Mouse (Mus musculus): ENCODE results near the gene Ttll1. TPM values are rescaled to one million over a fixed set of nuclear protein-coding genes. Genes with fewer than 3 reads are reported as not detected.

Gene Ttll1
- polyA plus RNA-seq, 1 experiment from 2014 or later, result 15.1 TPM

- TF ChIP-seq CTCF (IDR thresholded peaks at IDR 0.05; ENCODE audit: low read depth), result no peak
- Histone ChIP-seq H3K9ac (no peak overlapping the region), H3K27me3 (ENCODE audit: insufficient read depth, low read length) (peaks cover 25% of the 10 kb centered on the region), H3K4me2 (no peak overlapping the region), H3K4me3 (ENCODE audit: low read depth, low read length) (no peak overlapping the region), H3K27ac (ENCODE audit: low read depth) (peak overlapping the region; percentile 80), H3K36me3 (ENCODE audit: insufficient read depth) (no peaks in the 10 kb centered on the region), H3K9me3 (ENCODE audit: low read depth, low read length) (no peaks in the 10 kb centered on the region), H3K4me1 (ENCODE audit: insufficient read depth) (peaks cover 3% of the 10 kb centered on the region)
- DNase-seq (peak; percentile 61), ATAC-seq (ENCODE audit: insufficient read depth) (peak; percentile 22; the same call in 1 of the 2 replicates)
- 56% methylated on average over 9 of the region's 9 CpGs for WGBS
Measured at GRCm38 (mm10) chr15:83530233-83530632, 19.5 kb upstream of the Ttll1 start.

- Histone ChIP-seq H3K4me2 (no peak overlapping the region), H3K27me3 (ENCODE audit: insufficient read depth, low read length) (peaks cover 25% of the 10 kb centered on the region), H3K9me3 (ENCODE audit: low read depth, low read length) (no peaks in the 10 kb centered on the region), H3K36me3 (ENCODE audit: insufficient read depth) (no peaks in the 10 kb centered on the region), H3K4me1 (ENCODE audit: insufficient read depth) (peaks cover 3% of the 10 kb centered on the region), H3K4me3 (ENCODE audit: low read depth, low read length) (no peak overlapping the region), H3K9ac (no peak overlapping the region), H3K27ac (ENCODE audit: low read depth) (peak overlapping the region; percentile 16; the same call in 1 of the 2 replicates)
- ATAC-seq (ENCODE audit: insufficient read depth), result no peak
- TF ChIP-seq CTCF (IDR thresholded peaks at IDR 0.05; ENCODE audit: low read depth), result no peak
- 64% methylated on average over 5 of the region's 5 CpGs for WGBS
- peak; percentile 46 for DNase-seq
Measured at GRCm38 (mm10) chr15:83529765-83530164, 19.1 kb upstream of the Ttll1 start.

GRCm38 (mm10) chr15:83528892-83529291 is 18.2 kb upstream of the Ttll1 start:
- Histone ChIP-seq H3K27me3 (ENCODE audit: insufficient read depth, low read length) (peaks cover 25% of the 10 kb centered on the region), H3K4me3 (ENCODE audit: low read depth, low read length) (no peak overlapping the region), H3K36me3 (ENCODE audit: insufficient read depth) (no peaks in the 10 kb centered on the region), H3K4me1 (ENCODE audit: insufficient read depth) (peaks cover 3% of the 10 kb centered on the region), H3K9me3 (ENCODE audit: low read depth, low read length) (no peaks in the 10 kb centered on the region), H3K27ac (ENCODE audit: low read depth) (no peak overlapping the region), H3K4me2 (no peak overlapping the region), H3K9ac (no peak overlapping the region)
- ATAC-seq (ENCODE audit: insufficient read depth) (no peak), DNase-seq (no peak)
- TF ChIP-seq CTCF (IDR thresholded peaks at IDR 0.05; ENCODE audit: low read depth), result no peak
- 47% methylated on average over 4 of the region's 4 CpGs for WGBS

GRCm38 (mm10) chr15:83527747-83528146 is 17.1 kb upstream of the Ttll1 start:
- peak overlapping the region; percentile 93 for H3K4me2 ChIP-seq
- H3K36me3 ChIP-seq (ENCODE audit: insufficient read depth), result no peaks in the 10 kb centered on the region
- 63% methylated on average over 2 of the region's 2 CpGs for WGBS
- no peak for TF ChIP-seq CTCF (IDR thresholded peaks at IDR 0.05; ENCODE audit: low read depth)
- peaks cover 25% of the 10 kb centered on the region for H3K27me3 ChIP-seq (ENCODE audit: insufficient read depth, low read length)
- H3K9ac ChIP-seq, result peak overlapping the region; percentile 54; the same call in 1 of the 2 replicates
- H3K9me3 ChIP-seq (ENCODE audit: low read depth, low read length), result no peaks in the 10 kb centered on the region
- H3K4me1 ChIP-seq (ENCODE audit: insufficient read depth), result peaks cover 3% of the 10 kb centered on the region
- DNase-seq (no peak), ATAC-seq (ENCODE audit: insufficient read depth) (no peak)
- H3K4me3 ChIP-seq (ENCODE audit: low read depth, low read length), result peak overlapping the region; percentile 59
- H3K27ac ChIP-seq (ENCODE audit: low read depth), result no peak overlapping the region

GRCm38 (mm10) chr15:83527092-83527437 is 16.4 kb upstream of the Ttll1 start:
- DNase-seq (no peak), ATAC-seq (ENCODE audit: insufficient read depth) (peak; percentile 39; the same call in 1 of the 2 replicates)
- WGBS, result 2% methylated on average over 26 of the region's 26 CpGs
- Histone ChIP-seq H3K27ac (ENCODE audit: low read depth) (no peak overlapping the region), H3K9me3 (ENCODE audit: low read depth, low read length) (no peaks in the 10 kb centered on the region), H3K4me1 (ENCODE audit: insufficient read depth) (peaks cover 3% of the 10 kb centered on the region), H3K4me2 (peak overlapping the region; percentile 93), H3K36me3 (ENCODE audit: insufficient read depth) (no peaks in the 10 kb centered on the region), H3K27me3 (ENCODE audit: insufficient read depth, low read length) (peaks cover 25% of the 10 kb centered on the region), H3K4me3 (ENCODE audit: low read depth, low read length) (peak overlapping the region; percentile 59), H3K9ac (peak overlapping the region; percentile 54)
- TF ChIP-seq CTCF (IDR thresholded peaks at IDR 0.05; ENCODE audit: low read depth), result no peak

- TF ChIP-seq CTCF (IDR thresholded peaks at IDR 0.05; ENCODE audit: low read depth), result no peak
- Histone ChIP-seq H3K36me3 (ENCODE audit: insufficient read depth) (no peaks in the 10 kb centered on the region), H3K4me2 (peak within 1 kb of the TSS; percentile 93), H3K9ac (peak within 1 kb of the TSS; percentile 54), H3K27me3 (ENCODE audit: insufficient read depth, low read length) (peaks cover 25% of the 10 kb centered on the region), H3K27ac (ENCODE audit: low read depth) (no peak within 1 kb of the TSS), H3K4me1 (ENCODE audit: insufficient read depth) (peaks cover 3% of the 10 kb centered on the region), H3K9me3 (ENCODE audit: low read depth, low read length) (no peaks in the 10 kb centered on the region), H3K4me3 (ENCODE audit: low read depth, low read length) (peak within 1 kb of the TSS; percentile 59)
- DNase-seq (peak; percentile 73), ATAC-seq (ENCODE audit: insufficient read depth) (peak; percentile 76)
- WGBS, result under 1% methylated on average over 45 of the region's 45 CpGs
Measured at GRCm38 (mm10) chr15:83526424-83527091, 15.9 kb upstream of the Ttll1 start, which contains the start of gene Bik. Gene Bik (plus strand): TSS chr15:83526862.

GRCm38 (mm10) chr15:83524333-83524729 is 13.6 kb upstream of the Ttll1 start:
- Histone ChIP-seq H3K4me2 (no peak overlapping the region), H3K9ac (no peak overlapping the region), H3K9me3 (ENCODE audit: low read depth, low read length) (no peaks in the 10 kb centered on the region), H3K4me1 (ENCODE audit: insufficient read depth) (no peaks in the 10 kb centered on the region; the same call in 1 of the 2 replicates), H3K36me3 (ENCODE audit: insufficient read depth) (no peaks in the 10 kb centered on the region), H3K4me3 (ENCODE audit: low read depth, low read length) (no peak overlapping the region), H3K27me3 (ENCODE audit: insufficient read depth, low read length) (peaks cover 25% of the 10 kb centered on the region), H3K27ac (ENCODE audit: low read depth) (no peak overlapping the region)
- TF ChIP-seq CTCF (IDR thresholded peaks at IDR 0.05; ENCODE audit: low read depth), result no peak
- WGBS, result 64% methylated on average over 3 of the region's 3 CpGs
- ATAC-seq (ENCODE audit: insufficient read depth) (no peak), DNase-seq (no peak)

All from lung, embryonic 14.5 days (tissue).